Mouse (Mus musculus): ENCODE measurements around the gene Ston2. TPM values are rescaled to one million over a fixed set of nuclear protein-coding genes. Genes with fewer than 3 reads are reported as not detected.
"Not testable (repeated sequence)": the region's sequence is repeated elsewhere in the genome, so short reads cannot be mapped to it uniquely, and the experiment has no call there.

Ston2 gene
- total RNA-seq, 4 experiments from 2014 or later = 4.6 to 10.7 (median 7.1) TPM

GRCm38 (mm10) chr12:91589542-91589846, 198.7 kb downstream of the Ston2 start:
- no peak for DNase-seq

- DNase-seq = peak; percentile 30
These were observed 199.3 kb downstream of the Ston2 start for GRCm38 (mm10) chr12:91588670-91589541.

DNA sequence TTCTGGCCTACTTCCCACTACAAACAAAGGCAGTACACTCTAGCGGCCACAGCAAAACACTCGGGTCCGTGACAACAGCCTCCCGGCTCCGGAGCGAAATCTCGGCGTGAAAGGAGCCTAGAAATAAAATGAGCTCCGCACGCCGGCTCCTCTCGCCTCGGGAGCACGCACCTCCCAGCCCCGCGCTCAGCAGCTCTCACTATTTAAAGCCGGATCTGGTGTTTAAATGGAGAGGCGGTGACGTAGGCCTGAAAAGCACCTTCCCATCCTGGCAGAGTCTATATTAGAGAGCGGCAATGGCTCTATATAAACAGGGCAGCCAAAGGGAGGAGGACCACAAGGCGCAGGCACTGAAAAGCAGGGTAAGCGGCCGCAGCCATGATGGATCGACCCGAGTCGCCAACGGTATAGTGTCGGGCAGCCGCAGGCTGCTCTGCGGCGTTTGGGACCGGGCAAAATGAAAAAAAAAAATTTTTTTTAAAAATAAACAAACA, 200.0 kb downstream of the Ston2 start:
- DNase-seq = peak; percentile 92

- no peak for DNase-seq
These were observed 200.6 kb downstream of the Ston2 start for GRCm38 (mm10) chr12:91587491-91588033.

DNA sequence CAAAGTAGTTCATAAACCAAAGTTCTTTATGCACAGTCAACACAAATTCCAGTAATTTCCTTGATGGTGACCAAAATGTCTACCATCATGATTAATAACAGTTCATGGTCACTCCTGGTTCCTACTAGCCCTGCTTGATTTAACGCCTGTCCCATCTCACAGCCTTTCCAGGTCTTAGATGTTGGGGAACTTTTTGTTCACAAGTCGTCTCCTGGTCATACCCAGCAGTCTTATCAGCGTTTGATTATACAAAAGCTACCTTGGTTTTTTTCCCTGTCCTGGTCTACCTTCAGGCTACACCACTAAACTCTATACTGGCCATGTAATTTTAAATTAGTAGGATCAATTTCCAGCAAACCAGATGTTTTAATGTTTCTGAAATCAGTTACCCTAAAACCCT, 201.1 kb downstream of the Ston2 start:
- DNase-seq = no peak

- DNase-seq = not testable (repeated sequence)
These were observed 202.4 kb downstream of the Ston2 start for GRCm38 (mm10) chr12:91585815-91586214.

DNA sequence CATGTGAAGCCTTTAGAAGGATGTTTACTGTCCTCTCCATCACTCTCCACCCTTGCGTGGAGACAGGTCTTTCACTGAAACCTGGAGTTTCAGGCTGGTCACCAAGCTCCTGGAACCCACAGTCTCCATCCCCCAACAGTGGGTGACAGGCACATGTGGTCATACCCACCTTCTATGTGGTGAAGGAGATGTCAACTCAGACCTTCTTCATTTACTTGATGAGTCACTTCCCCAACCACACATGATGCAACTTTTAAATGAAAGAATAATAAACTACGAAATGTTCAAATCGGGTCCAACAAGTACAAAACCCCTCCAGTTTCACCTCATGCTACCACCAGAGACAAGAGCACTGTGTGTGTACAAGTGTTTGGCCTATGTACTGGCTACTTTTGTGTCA, 203.0 kb downstream of the Ston2 start:
- DNase-seq = no peak

DNA sequence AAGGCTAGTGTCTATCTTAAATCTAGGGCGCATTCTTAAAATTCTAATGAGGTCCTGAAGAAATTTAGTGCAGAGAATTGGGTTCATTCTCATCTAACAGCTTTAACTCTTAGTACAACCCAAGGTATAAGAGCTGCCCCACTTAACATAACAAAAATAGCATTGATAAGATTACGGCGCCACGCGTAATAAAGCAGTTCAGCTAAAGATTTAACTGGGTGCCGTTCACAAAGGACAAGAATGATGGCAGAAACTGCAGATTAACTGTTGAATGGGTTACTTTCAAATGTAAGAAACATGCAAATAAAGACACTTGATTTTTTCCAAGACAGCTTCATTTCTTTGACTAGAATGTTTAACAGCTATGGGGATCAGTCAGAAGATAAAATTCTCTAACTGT, 204.8 kb downstream of the Ston2 start:
- no peak for DNase-seq

Small RNA genes within 50 kb of the gene (microRNA-seq; reads per million reads assigned to microRNA genes)
- gene Gm22015 = 0 reads per million in 2 experiments

Other genes with a start within 250 kb of the Ston2 start
- gene Gtf2a1, start 197.9 kb downstream of the Ston2 start, total RNA-seq (2022) = 10 to 100 TPM; 41.1 to 48.8 (median 46.2) TPM
- gene Sel1l, start 60.8 kb upstream of the Ston2 start, total RNA-seq (2022) = 100 to 1,000 TPM; 163 to 182 (median 168) TPM